Mouse (Mus musculus) hindbrain, embryonic 13.5 days (tissue): ENCODE measurements at regions not wholly inside any gene's neighbourhood (a gene's known extent, or its start where the extent isn't known, plus 50 kb on each side); places are given as distances from the start of the nearest gene placed in this dataset.

ENCODE experiments used
- ATAC-seq: fragments of 200-750 bp; cut with Nextera tagmentation; 2 replicates; pipeline ENCODE4 v1.8.0; 2017; ENCODE audit warnings: moderate TSS enrichment; ENCODE audit not compliant: low FRiP score
- H3K27ac ChIP-seq: fragments of 300-500 bp; sonication (generic); 2 replicates; pipeline ENCODE4 v1.5.1; 2015; ENCODE audit warnings: inconsistent platforms, mild to moderate bottlenecking, moderate library complexity
- H3K27me3 ChIP-seq: fragments of 300-500 bp; sonication (generic); 2 replicates; pipeline ENCODE4 v1.6.1; 2015; ENCODE audit warnings: mild to moderate bottlenecking, inconsistent platforms
- H3K36me3 ChIP-seq: fragments of 300-500 bp; sonication (generic); 2 replicates; pipeline ENCODE4 v1.6.1; 2015; ENCODE audit warnings: mild to moderate bottlenecking, inconsistent platforms
- H3K4me1 ChIP-seq: fragments of 300-500 bp; sonication (generic); replicated peaks from 2 replicates; pipeline ENCODE4 v1.6.1; 2015; ENCODE audit warnings: inconsistent platforms
- H3K4me2 ChIP-seq: fragments of 300-500 bp; sonication (generic); 2 replicates; pipeline ENCODE4 v1.6.1; 2015; ENCODE audit warnings: inconsistent platforms, mild to moderate bottlenecking, moderate library complexity
- H3K4me3 ChIP-seq: fragments of 300-500 bp; sonication (generic); 2 replicates; pipeline ENCODE4 v1.5.1; 2015; ENCODE audit warnings: mild to moderate bottlenecking, inconsistent platforms
- H3K9ac ChIP-seq: fragments of 300-500 bp; sonication (generic); 2 replicates; pipeline ENCODE4 v1.6.1; 2015; ENCODE audit warnings: mild to moderate bottlenecking, inconsistent platforms
- H3K9me3 ChIP-seq: fragments of 300-500 bp; sonication (generic); 2 replicates; pipeline ENCODE4 v1.6.1; 2016; ENCODE audit warnings: inconsistent platforms
- WGBS: fragments of 180-500 bp; shearing (Covaris S2); methylation state at CpG from one replicate; pipeline ENCODE4 v1.1.7; 2015; 5-methylcytosine and 5-hydroxymethylcytosine counted together

DNA sequence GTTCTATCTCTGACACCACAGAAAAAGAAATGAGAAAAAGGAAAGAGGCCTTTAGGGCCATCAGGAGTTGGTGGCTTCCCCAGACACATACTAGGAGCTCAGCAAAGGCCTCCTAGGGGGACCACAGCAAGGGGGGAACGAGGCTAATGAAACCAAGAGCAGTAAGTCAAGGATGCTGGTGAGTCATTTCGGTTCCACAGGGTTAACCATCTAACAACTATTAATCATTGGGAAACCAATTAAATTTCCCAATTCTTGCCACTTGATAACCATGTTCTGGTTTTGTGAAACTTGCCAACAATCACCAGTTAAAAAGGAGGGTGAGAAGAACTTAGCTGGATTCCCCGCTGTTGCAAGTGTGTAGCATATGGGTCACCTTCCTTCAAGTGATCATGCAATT, 1451.6 kb downstream of the Gsdmc2 start:
- no peak overlapping the region for H3K27ac ChIP-seq
- no peak for ATAC-seq
- H3K4me1 ChIP-seq, result no peaks in the 10 kb centered on the region
- no peak overlapping the region for H3K4me3 ChIP-seq
- no peaks in the 10 kb centered on the region for H3K9me3 ChIP-seq
- 83% methylated on average over 3 of the region's 3 CpGs for WGBS
- no peaks in the 10 kb centered on the region for H3K27me3 ChIP-seq
- H3K9ac ChIP-seq, result no peak overlapping the region
- no peak overlapping the region for H3K4me2 ChIP-seq
- H3K36me3 ChIP-seq, result no peaks in the 10 kb centered on the region

DNA sequence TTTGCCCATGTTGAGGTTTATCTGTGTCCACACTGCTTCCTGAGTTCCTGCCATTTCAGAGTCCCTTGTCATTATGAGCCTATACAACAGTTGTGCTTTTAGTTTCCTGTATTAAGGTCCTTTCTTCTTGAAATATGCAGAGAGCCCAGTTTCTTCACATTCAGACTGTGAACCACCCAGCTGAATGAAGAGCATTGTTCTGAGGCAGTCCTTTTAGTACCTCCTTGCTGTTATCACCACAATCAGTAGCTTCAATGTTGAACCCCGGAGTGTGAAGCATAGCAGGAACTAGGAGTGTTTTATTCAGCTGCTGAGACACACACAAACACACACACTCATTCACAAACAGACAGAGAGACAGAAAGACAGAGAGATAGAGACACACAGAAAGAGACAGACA, 1452.1 kb downstream of the Gsdmc2 start:
- no peaks in the 10 kb centered on the region for H3K9me3 ChIP-seq
- no peak overlapping the region for H3K27ac ChIP-seq
- 59% methylated on average over 1 of the region's 1 CpGs for WGBS
- no peaks in the 10 kb centered on the region for H3K27me3 ChIP-seq
- H3K4me1 ChIP-seq, result no peaks in the 10 kb centered on the region
- no peak overlapping the region for H3K9ac ChIP-seq
- H3K4me2 ChIP-seq, result no peak overlapping the region
- no peaks in the 10 kb centered on the region for H3K36me3 ChIP-seq
- ATAC-seq, result no peak
- no peak overlapping the region for H3K4me3 ChIP-seq

DNA sequence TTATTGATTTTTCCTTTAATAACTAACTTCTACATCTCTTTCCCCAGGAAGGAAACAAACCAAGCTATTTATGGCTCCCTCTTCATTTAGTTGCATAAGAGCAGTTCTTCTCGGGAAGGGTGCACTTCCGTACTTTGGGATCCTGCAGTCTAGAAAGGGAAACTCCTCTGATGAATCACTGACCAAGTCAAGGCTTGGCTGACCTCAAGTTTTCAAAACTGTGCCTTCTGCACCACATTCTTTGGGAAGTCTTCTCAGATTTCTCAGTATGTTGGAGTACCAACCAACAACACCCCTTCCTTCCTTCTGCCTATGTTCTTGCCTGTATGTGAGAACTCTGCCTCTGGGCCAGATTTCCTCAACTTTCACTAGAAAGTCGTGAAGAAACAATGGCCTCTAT, 1452.6 kb downstream of the Gsdmc2 start:
- H3K4me1 ChIP-seq, result no peaks in the 10 kb centered on the region
- no peak overlapping the region for H3K4me3 ChIP-seq
- H3K4me2 ChIP-seq, result no peak overlapping the region
- no peaks in the 10 kb centered on the region for H3K36me3 ChIP-seq
- H3K9ac ChIP-seq, result no peak overlapping the region
- no peak overlapping the region for H3K27ac ChIP-seq
- 80% methylated on average over 3 of the region's 3 CpGs for WGBS
- no peaks in the 10 kb centered on the region for H3K9me3 ChIP-seq
- no peaks in the 10 kb centered on the region for H3K27me3 ChIP-seq
- no peak for ATAC-seq

DNA sequence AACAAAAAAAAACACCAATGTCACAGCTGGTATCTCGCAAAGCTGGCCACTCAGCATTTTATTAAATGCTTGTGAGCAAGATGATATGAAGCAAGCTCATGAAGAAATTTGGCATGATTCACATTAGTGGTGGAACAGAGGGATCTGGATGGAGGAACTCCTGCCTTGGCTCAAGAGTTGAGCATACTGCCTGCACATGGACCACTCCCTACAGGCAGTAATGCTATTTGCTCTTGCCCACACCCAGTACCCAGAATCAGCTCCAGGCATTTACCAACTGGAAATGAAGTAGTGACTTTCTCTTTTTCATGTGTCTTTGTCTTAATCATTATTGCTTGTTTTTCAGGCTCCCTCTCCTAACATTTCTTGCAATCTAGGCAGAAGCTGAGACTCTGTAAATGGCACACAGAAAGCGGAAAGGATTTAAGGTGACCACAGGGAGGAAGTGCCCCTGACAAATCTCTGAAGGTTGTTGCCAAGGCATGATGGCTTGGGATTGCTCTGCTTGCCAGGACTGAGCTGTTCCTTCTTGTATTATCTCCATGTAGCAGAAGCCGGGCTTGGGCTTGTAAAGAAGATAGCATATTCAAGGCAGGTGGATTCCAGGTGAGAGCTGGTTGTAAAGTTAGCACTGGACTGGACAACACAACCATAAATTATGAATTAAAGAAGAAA, 1455.4 kb downstream of the Gsdmc2 start:
- H3K9me3 ChIP-seq, result no peaks in the 10 kb centered on the region
- no peak overlapping the region for H3K9ac ChIP-seq
- H3K27me3 ChIP-seq, result no peaks in the 10 kb centered on the region
- no peak overlapping the region for H3K4me3 ChIP-seq
- WGBS, result 95% methylated on average over 3 of the region's 3 CpGs
- no peak overlapping the region for H3K4me2 ChIP-seq
- H3K36me3 ChIP-seq, result no peaks in the 10 kb centered on the region
- H3K4me1 ChIP-seq, result no peaks in the 10 kb centered on the region
- no peak overlapping the region for H3K27ac ChIP-seq
- ATAC-seq, result no peak

DNA sequence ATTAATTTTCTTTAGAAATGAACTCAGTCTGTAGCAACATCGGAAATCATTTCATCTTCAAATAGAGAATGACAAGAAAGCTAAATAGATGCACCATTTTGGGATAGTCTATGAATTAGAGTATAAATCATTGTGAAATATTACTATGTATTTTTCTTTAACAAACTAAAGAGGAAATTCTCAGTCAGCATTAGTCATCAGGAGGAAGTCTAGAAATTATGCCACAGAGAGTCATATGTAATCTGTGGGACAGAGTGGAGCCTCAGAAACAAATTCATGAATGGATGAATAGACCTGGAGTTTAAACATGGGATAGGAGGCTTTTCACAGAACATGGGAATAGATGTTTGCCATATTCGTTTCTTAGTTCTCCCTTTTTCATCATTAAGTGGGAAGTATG, 1459.4 kb upstream of the A1bg start:
- no peak overlapping the region for H3K4me2 ChIP-seq
- H3K9ac ChIP-seq, result no peak overlapping the region
- no peaks in the 10 kb centered on the region for H3K36me3 ChIP-seq
- H3K9me3 ChIP-seq, result 0 out of 2 replicates have a peak, but pooled peaks cover 5% of the 10 kb centered on the region
- no peaks in the 10 kb centered on the region for H3K4me1 ChIP-seq
- no peaks in the 10 kb centered on the region for H3K27me3 ChIP-seq
- H3K27ac ChIP-seq, result no peak overlapping the region
- no peak overlapping the region for H3K4me3 ChIP-seq
- no peak for ATAC-seq
- WGBS, result 89% methylated on average over 2 of the region's 2 CpGs

DNA sequence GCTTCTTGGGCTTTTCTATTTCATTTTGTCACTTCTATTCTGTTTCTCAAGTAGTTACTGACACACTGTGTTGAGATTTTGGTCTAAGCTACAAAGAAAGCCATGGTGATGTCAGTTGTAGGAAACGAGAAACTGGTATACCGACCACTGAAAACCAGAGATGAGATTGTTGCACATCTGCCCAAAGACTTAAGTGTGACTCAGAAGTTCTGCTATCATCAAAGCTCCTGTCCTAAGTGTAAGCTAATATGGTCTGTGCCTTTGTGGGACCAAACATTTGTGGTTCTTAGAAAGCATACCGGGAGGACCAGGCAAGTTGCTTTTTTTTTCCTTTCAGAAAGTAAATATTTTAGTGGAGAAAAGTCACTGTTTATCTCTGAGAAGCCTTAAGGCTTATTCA, 1451.8 kb upstream of the A1bg start:
- no peaks in the 10 kb centered on the region for H3K9me3 ChIP-seq
- WGBS, result 92% methylated on average over 3 of the region's 3 CpGs
- H3K27me3 ChIP-seq, result no peaks in the 10 kb centered on the region
- H3K9ac ChIP-seq, result no peak overlapping the region
- no peak for ATAC-seq
- no peaks in the 10 kb centered on the region for H3K36me3 ChIP-seq
- H3K27ac ChIP-seq, result no peak overlapping the region
- H3K4me2 ChIP-seq, result no peak overlapping the region
- H3K4me1 ChIP-seq, result no peaks in the 10 kb centered on the region
- H3K4me3 ChIP-seq, result no peak overlapping the region

DNA sequence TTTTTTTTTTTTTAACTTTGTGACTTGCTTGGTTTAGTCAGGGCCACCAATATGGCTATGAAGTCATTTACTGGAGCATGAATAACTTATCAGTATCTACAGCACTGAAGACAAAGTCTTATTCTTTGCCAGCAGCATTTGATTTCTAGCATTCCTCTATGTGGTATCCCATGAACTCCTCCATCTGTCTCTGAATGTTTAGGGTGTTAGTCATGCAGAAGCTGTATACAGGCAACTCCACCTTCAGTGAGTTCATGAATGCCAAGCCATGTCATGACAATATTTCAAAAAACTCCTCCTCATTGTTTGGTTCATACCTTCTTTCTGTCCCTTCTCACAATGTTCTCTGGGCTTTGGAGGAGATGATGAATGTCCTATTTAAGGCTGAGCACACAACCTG, 1438.4 kb upstream of the A1bg start:
- Histone ChIP-seq H3K4me2 (no peak overlapping the region), H3K4me3 (no peak overlapping the region), H3K9me3 (no peaks in the 10 kb centered on the region), H3K4me1 (no peaks in the 10 kb centered on the region), H3K27me3 (no peaks in the 10 kb centered on the region), H3K9ac (no peak overlapping the region), H3K27ac (no peak overlapping the region), H3K36me3 (no peaks in the 10 kb centered on the region)
- no peak for ATAC-seq

DNA sequence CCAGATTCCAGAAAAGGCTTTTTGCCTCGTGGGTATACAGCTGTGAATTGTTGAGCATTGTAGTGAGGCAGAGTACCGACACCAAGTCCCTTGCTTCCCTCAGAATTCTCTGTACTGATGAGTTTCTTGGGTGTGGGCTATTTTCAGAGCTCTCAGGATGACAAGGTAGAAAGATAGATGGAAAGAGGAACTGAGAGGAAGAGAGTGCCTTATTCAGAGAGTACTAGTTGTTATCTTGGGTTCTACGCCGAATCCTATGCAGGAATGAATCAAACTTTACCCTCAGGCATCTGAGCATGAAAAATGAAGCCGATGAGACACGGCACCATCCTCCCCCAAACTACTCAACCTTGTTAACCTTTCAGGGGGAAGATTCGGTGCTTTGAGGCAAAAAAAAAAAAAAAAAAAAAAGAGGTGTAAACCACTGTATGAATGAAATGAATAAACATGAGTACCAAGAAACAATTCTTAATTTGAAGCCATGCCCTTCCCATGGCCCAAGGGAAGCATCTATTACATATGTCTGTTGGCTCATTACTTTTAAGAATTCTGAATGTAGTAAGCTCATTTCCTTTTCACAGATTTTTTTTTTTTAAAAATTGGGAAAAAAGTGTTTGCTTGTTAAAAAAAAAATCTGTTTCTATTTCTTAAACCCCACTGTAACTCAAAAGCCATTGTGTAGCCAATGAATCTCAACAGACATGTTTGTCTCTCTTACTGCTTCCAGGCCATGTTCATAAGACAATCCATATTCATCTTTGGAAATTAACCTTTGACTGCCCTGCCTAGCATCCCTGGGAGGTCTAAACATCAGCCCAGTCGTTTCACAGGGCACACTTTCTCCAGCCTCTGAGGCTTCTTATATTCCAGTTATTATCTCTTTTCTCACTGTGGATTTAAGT, 1435.8 kb upstream of the A1bg start:
- no peaks in the 10 kb centered on the region for H3K9me3 ChIP-seq
- no peak overlapping the region for H3K4me3 ChIP-seq
- no peak overlapping the region for H3K27ac ChIP-seq
- H3K9ac ChIP-seq, result no peak overlapping the region
- no peaks in the 10 kb centered on the region for H3K36me3 ChIP-seq
- H3K4me2 ChIP-seq, result no peak overlapping the region
- no peaks in the 10 kb centered on the region for H3K4me1 ChIP-seq
- no peaks in the 10 kb centered on the region for H3K27me3 ChIP-seq
- ATAC-seq, result no peak
- 66% methylated on average over 8 of the region's 8 CpGs for WGBS

DNA sequence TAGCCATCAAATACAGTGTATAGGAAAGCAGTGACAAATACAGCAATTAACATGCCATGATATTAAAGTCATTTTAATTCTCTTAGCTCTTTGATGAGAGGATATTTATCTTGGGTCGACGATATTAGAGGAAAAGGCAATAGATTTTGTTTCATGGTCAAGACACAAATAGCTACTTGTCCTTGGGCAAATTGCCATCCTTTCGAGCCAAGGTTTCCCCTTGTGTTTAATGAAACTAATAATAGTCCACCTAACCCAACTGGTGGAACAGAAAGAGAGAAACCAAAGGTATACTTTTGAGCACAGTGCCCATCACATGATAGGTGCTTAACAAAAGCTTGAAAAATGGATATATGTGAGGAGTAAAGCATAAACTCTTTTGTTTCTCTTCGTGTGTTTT, 1431.0 kb upstream of the A1bg start:
- WGBS, result 86% methylated on average over 4 of the region's 4 CpGs

DNA sequence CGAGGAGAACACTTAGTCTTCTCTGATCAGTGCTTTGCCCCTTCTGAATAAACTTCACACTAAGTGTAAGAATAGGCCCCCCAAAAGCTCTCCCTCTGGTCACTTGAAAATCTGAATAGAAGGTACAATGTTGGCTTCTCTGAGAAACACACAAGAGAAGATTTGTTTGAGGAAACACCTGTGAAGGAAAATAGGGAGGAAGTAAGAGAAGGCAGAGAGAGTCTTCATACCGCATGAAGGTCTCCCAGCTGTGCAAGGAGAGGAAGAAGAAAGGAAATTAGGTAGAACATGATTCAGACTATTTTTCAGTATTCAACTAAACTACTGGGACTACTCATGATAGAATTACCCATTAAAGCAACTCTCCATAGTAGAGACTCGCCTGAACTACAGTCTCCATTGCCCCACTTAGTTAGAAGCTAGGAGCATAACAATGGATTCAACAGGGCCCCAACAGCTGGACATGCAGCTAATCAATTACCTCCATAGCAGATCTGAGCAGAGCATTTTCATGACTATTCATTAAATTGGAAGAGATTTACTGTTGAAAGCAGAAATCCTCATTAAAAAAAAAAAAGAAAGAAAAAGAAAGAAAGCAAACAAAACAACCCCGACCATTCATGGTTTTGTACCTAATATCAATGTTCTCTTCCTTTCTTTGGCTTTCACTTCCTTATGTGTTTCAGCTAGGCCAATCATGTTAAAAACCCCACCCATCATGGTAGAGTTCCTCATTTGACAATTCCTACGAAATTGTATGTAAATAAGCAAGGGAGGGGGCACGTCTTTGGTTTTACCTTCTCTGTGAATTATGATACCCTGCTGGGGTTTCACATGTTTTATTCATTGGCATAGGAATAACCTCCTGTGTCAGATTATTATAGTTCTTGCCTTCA, 1428.3 kb upstream of the A1bg start:
- WGBS, result 70% methylated on average over 6 of the region's 6 CpGs
- no peak overlapping the region for H3K4me2 ChIP-seq
- no peak overlapping the region for H3K4me3 ChIP-seq
- no peaks in the 10 kb centered on the region for H3K36me3 ChIP-seq
- H3K9ac ChIP-seq, result no peak overlapping the region
- no peak overlapping the region for H3K27ac ChIP-seq
- no peaks in the 10 kb centered on the region for H3K9me3 ChIP-seq
- no peak for ATAC-seq
- no peaks in the 10 kb centered on the region for H3K4me1 ChIP-seq
- H3K27me3 ChIP-seq, result no peaks in the 10 kb centered on the region

More for the DNA sequence above, 1431.0 kb upstream of the A1bg start:
- H3K4me3 ChIP-seq, result no peak overlapping the region
- H3K9ac ChIP-seq, result no peak overlapping the region
- no peaks in the 10 kb centered on the region for H3K9me3 ChIP-seq
- H3K4me2 ChIP-seq, result no peak overlapping the region
- H3K27me3 ChIP-seq, result no peaks in the 10 kb centered on the region
- no peaks in the 10 kb centered on the region for H3K4me1 ChIP-seq
- no peak for ATAC-seq
- no peak overlapping the region for H3K27ac ChIP-seq
- H3K36me3 ChIP-seq, result no peaks in the 10 kb centered on the region

DNA sequence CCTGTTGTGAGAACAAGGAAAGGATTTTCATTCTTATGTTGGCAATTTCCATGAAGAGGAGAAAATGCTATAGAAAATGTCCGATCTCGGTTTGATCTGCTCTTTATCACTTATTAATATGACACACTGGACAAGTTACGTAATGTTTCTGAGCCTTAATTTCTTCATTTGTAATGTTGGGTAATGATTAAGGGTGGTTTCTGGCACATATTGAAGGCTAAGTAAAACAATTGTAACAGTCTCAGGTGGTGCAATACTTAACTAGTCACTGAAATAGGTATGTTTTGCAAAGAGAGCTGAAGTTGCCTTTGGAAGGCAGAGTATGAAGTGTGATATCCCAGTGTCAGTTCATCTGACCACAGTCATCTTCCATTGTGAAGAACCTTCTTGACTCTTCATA, 1427.2 kb upstream of the A1bg start:
- H3K27ac ChIP-seq, result no peak overlapping the region
- no peaks in the 10 kb centered on the region for H3K9me3 ChIP-seq
- no peaks in the 10 kb centered on the region for H3K36me3 ChIP-seq
- H3K27me3 ChIP-seq, result no peaks in the 10 kb centered on the region
- 100% methylated on average over 3 of the region's 3 CpGs for WGBS
- H3K9ac ChIP-seq, result no peak overlapping the region
- H3K4me1 ChIP-seq, result no peaks in the 10 kb centered on the region
- no peak for ATAC-seq
- no peak overlapping the region for H3K4me2 ChIP-seq
- no peak overlapping the region for H3K4me3 ChIP-seq

DNA sequence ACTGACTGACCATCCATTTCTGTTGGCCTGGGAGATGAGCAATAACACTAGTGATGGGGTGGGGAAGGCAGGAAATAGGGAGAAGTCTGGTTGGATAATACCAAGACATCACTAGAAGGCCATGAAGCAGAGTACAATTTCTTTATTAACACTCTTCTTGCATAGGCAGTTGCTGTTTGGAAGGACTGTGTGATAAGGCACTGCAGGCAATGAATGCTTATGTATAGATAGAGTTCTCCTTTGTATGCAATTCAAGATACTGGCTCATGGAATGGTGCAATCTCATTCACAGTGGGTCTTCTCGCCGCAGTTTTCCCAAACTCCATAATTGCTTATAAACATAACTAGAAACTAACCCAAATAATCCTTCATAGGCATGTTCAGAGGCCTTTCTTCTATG, 1426.1 kb upstream of the A1bg start:
- no peaks in the 10 kb centered on the region for H3K36me3 ChIP-seq
- no peak overlapping the region for H3K27ac ChIP-seq
- H3K9ac ChIP-seq, result no peak overlapping the region
- 82% methylated on average over 2 of the region's 2 CpGs for WGBS
- no peaks in the 10 kb centered on the region for H3K27me3 ChIP-seq
- no peaks in the 10 kb centered on the region for H3K9me3 ChIP-seq
- ATAC-seq, result no peak
- H3K4me3 ChIP-seq, result no peak overlapping the region
- H3K4me2 ChIP-seq, result no peak overlapping the region
- H3K4me1 ChIP-seq, result no peaks in the 10 kb centered on the region
